Mouse (Mus musculus): Measurements from ENCODE around the gene Lrguk. TPM values are rescaled to one million over a fixed set of nuclear protein-coding genes. Genes with fewer than 3 reads are reported as not detected.
A peak's percentile ranks its signal among the peaks of the same experiment; 100 is the strongest.

Lrguk gene
- polyA plus RNA-seq, 1 experiment from 2014 or later = 1.3 TPM

GRCm38 (mm10) chr6:34087701-34088100 is 58.5 kb downstream of the Lrguk start:
- H3K9ac ChIP-seq (replicated peaks; ENCODE audit: low read depth, low read length) = no peak overlapping the region
- H3K27me3 ChIP-seq (ENCODE audit: control insufficient read depth, insufficient read depth, low read length) = no peaks in the 10 kb centered on the region
- no peaks in the 10 kb centered on the region for H3K36me3 ChIP-seq (ENCODE audit: control insufficient read depth, insufficient read depth, low read length)
- no peak overlapping the region for H3K4me2 ChIP-seq (ENCODE audit: low read depth, low read length)
- H3K4me1 ChIP-seq (ENCODE audit: control insufficient read depth, insufficient read depth, low read length) = no peaks in the 10 kb centered on the region
- WGBS = 80% methylated on average over 4 of the region's 4 CpGs
- no peak overlapping the region for H3K27ac ChIP-seq (ENCODE audit: low read depth, low read length)
- no peaks in the 10 kb centered on the region for H3K9me3 ChIP-seq (ENCODE audit: control insufficient read depth, low read length)
- H3K4me3 ChIP-seq (ENCODE audit: low read depth, low read length) = no peak overlapping the region
- ATAC-seq (ENCODE audit: low read depth) = no peak

- Histone ChIP-seq H3K4me2 (ENCODE audit: low read depth, low read length) (no peak overlapping the region), H3K9ac (replicated peaks; ENCODE audit: low read depth, low read length) (no peak overlapping the region), H3K4me1 (ENCODE audit: control insufficient read depth, insufficient read depth, low read length) (no peaks in the 10 kb centered on the region), H3K9me3 (ENCODE audit: control insufficient read depth, low read length) (no peaks in the 10 kb centered on the region), H3K27ac (ENCODE audit: low read depth, low read length) (no peak overlapping the region), H3K4me3 (ENCODE audit: low read depth, low read length) (no peak overlapping the region), H3K36me3 (ENCODE audit: control insufficient read depth, insufficient read depth, low read length) (no peaks in the 10 kb centered on the region), H3K27me3 (ENCODE audit: control insufficient read depth, insufficient read depth, low read length) (no peaks in the 10 kb centered on the region)
- ATAC-seq (ENCODE audit: low read depth) = no peak
- WGBS = 40% methylated on average over 3 of the region's 3 CpGs
Observed at GRCm38 (mm10) chr6:34088986-34089385, 59.7 kb downstream of the Lrguk start.

GRCm38 (mm10) chr6:34091537-34091936 is 62.3 kb downstream of the Lrguk start:
- H3K27ac ChIP-seq (ENCODE audit: low read depth, low read length) = no peak overlapping the region
- H3K36me3 ChIP-seq (ENCODE audit: control insufficient read depth, insufficient read depth, low read length) = no peaks in the 10 kb centered on the region
- no peak for ATAC-seq (ENCODE audit: low read depth)
- no peak overlapping the region for H3K9ac ChIP-seq (replicated peaks; ENCODE audit: low read depth, low read length)
- no peak overlapping the region for H3K4me2 ChIP-seq (ENCODE audit: low read depth, low read length)
- H3K4me3 ChIP-seq (ENCODE audit: low read depth, low read length) = no peak overlapping the region
- 69% methylated on average over 3 of the region's 3 CpGs for WGBS
- H3K9me3 ChIP-seq (ENCODE audit: control insufficient read depth, low read length) = no peaks in the 10 kb centered on the region
- no peaks in the 10 kb centered on the region for H3K27me3 ChIP-seq (ENCODE audit: control insufficient read depth, insufficient read depth, low read length)
- no peaks in the 10 kb centered on the region for H3K4me1 ChIP-seq (ENCODE audit: control insufficient read depth, insufficient read depth, low read length)

GRCm38 (mm10) chr6:34096274-34096673 is 67.0 kb downstream of the Lrguk start:
- Histone ChIP-seq H3K4me2 (ENCODE audit: low read depth, low read length) (no peak overlapping the region), H3K9me3 (ENCODE audit: control insufficient read depth, low read length) (no peaks in the 10 kb centered on the region), H3K9ac (replicated peaks; ENCODE audit: low read depth, low read length) (no peak overlapping the region), H3K27me3 (ENCODE audit: control insufficient read depth, insufficient read depth, low read length) (no peaks in the 10 kb centered on the region), H3K4me3 (ENCODE audit: low read depth, low read length) (no peak overlapping the region), H3K36me3 (ENCODE audit: control insufficient read depth, insufficient read depth, low read length) (no peaks in the 10 kb centered on the region), H3K4me1 (ENCODE audit: control insufficient read depth, insufficient read depth, low read length) (no peaks in the 10 kb centered on the region), H3K27ac (ENCODE audit: low read depth, low read length) (no peak overlapping the region)
- WGBS = 89% methylated on average over 6 of the region's 6 CpGs
- ATAC-seq (ENCODE audit: low read depth) = no peak

GRCm38 (mm10) chr6:34096905-34097304 is 67.7 kb downstream of the Lrguk start:
- no peak for ATAC-seq (ENCODE audit: low read depth)

GRCm38 (mm10) chr6:34099725-34100124 is 70.5 kb downstream of the Lrguk start:
- ATAC-seq (ENCODE audit: low read depth) = no peak
- H3K36me3 ChIP-seq (ENCODE audit: control insufficient read depth, insufficient read depth, low read length) = no peaks in the 10 kb centered on the region
- no peak overlapping the region for H3K27ac ChIP-seq (ENCODE audit: low read depth, low read length)
- no peak overlapping the region for H3K4me2 ChIP-seq (ENCODE audit: low read depth, low read length)
- no peaks in the 10 kb centered on the region for H3K9me3 ChIP-seq (ENCODE audit: control insufficient read depth, low read length)
- H3K4me3 ChIP-seq (ENCODE audit: low read depth, low read length) = no peak overlapping the region
- no peak overlapping the region for H3K9ac ChIP-seq (replicated peaks; ENCODE audit: low read depth, low read length)
- no peaks in the 10 kb centered on the region for H3K4me1 ChIP-seq (ENCODE audit: control insufficient read depth, insufficient read depth, low read length)
- 80% methylated on average over 6 of the region's 6 CpGs for WGBS
- no peaks in the 10 kb centered on the region for H3K27me3 ChIP-seq (ENCODE audit: control insufficient read depth, insufficient read depth, low read length)

More at GRCm38 (mm10) chr6:34096905-34097304, 67.7 kb downstream of the Lrguk start:
- no peak overlapping the region for H3K4me2 ChIP-seq (ENCODE audit: low read depth, low read length)
- H3K27ac ChIP-seq (ENCODE audit: low read depth, low read length) = no peak overlapping the region
- no peak overlapping the region for H3K9ac ChIP-seq (replicated peaks; ENCODE audit: low read depth, low read length)
- no peaks in the 10 kb centered on the region for H3K4me1 ChIP-seq (ENCODE audit: control insufficient read depth, insufficient read depth, low read length)
- H3K27me3 ChIP-seq (ENCODE audit: control insufficient read depth, insufficient read depth, low read length) = no peaks in the 10 kb centered on the region
- no peaks in the 10 kb centered on the region for H3K36me3 ChIP-seq (ENCODE audit: control insufficient read depth, insufficient read depth, low read length)
- no peaks in the 10 kb centered on the region for H3K9me3 ChIP-seq (ENCODE audit: control insufficient read depth, low read length)
- 80% methylated on average over 4 of the region's 4 CpGs for WGBS
- H3K4me3 ChIP-seq (ENCODE audit: low read depth, low read length) = no peak overlapping the region

GRCm38 (mm10) chr6:34101531-34102396 is 72.5 kb downstream of the Lrguk start:
- ATAC-seq (ENCODE audit: low read depth) = no peak
- 92% methylated on average over 15 of the region's 15 CpGs for WGBS
- no peaks in the 10 kb centered on the region for H3K27me3 ChIP-seq (ENCODE audit: control insufficient read depth, insufficient read depth, low read length)
- no peak overlapping the region for H3K27ac ChIP-seq (ENCODE audit: low read depth, low read length)
- no peaks in the 10 kb centered on the region for H3K9me3 ChIP-seq (ENCODE audit: control insufficient read depth, low read length)
- no peaks in the 10 kb centered on the region for H3K36me3 ChIP-seq (ENCODE audit: control insufficient read depth, insufficient read depth, low read length)
- H3K4me2 ChIP-seq (ENCODE audit: low read depth, low read length) = no peak overlapping the region
- no peak overlapping the region for H3K9ac ChIP-seq (replicated peaks; ENCODE audit: low read depth, low read length)
- no peaks in the 10 kb centered on the region for H3K4me1 ChIP-seq (ENCODE audit: control insufficient read depth, insufficient read depth, low read length)
- no peak overlapping the region for H3K4me3 ChIP-seq (ENCODE audit: low read depth, low read length)

GRCm38 (mm10) chr6:34103251-34103920 is 74.1 kb downstream of the Lrguk start:
- Histone ChIP-seq H3K4me1 (ENCODE audit: control insufficient read depth, insufficient read depth, low read length) (no peaks in the 10 kb centered on the region), H3K27ac (ENCODE audit: low read depth, low read length) (no peak overlapping the region), H3K9ac (replicated peaks; ENCODE audit: low read depth, low read length) (no peak overlapping the region), H3K4me3 (ENCODE audit: low read depth, low read length) (no peak overlapping the region), H3K36me3 (ENCODE audit: control insufficient read depth, insufficient read depth, low read length) (no peaks in the 10 kb centered on the region), H3K4me2 (ENCODE audit: low read depth, low read length) (no peak overlapping the region), H3K9me3 (ENCODE audit: control insufficient read depth, low read length) (no peaks in the 10 kb centered on the region), H3K27me3 (ENCODE audit: control insufficient read depth, insufficient read depth, low read length) (no peaks in the 10 kb centered on the region)
- WGBS = 89% methylated on average over 17 of the region's 17 CpGs
- no peak for ATAC-seq (ENCODE audit: low read depth)

GRCm38 (mm10) chr6:34110571-34110970 is 81.3 kb downstream of the Lrguk start:
- no peaks in the 10 kb centered on the region for H3K36me3 ChIP-seq (ENCODE audit: control insufficient read depth, insufficient read depth, low read length)
- ATAC-seq (ENCODE audit: low read depth) = 0 out of 2 replicates have a peak, but pooled peaks have one; percentile 31
- H3K4me1 ChIP-seq (ENCODE audit: control insufficient read depth, insufficient read depth, low read length) = peaks cover 4% of the 10 kb centered on the region; the same call in 1 of the 2 replicates
- no peak overlapping the region for H3K4me3 ChIP-seq (ENCODE audit: low read depth, low read length)
- no peak overlapping the region for H3K9ac ChIP-seq (replicated peaks; ENCODE audit: low read depth, low read length)
- no peaks in the 10 kb centered on the region for H3K9me3 ChIP-seq (ENCODE audit: control insufficient read depth, low read length)
- H3K4me2 ChIP-seq (ENCODE audit: low read depth, low read length) = no peak overlapping the region
- no peaks in the 10 kb centered on the region for H3K27me3 ChIP-seq (ENCODE audit: control insufficient read depth, insufficient read depth, low read length)
- H3K27ac ChIP-seq (ENCODE audit: low read depth, low read length) = no peak overlapping the region
- WGBS = 17% methylated on average over 10 of the region's 10 CpGs

All from neural tube, embryonic 14.5 days (tissue).